Mouse (Mus musculus) bone marrow, adult 2 months (tissue): ENCODE results near the gene Eif4g3.

ENCODE experiments used
- CTCF ChIP-seq: fragments of 200-500 bp; IDR thresholded peaks from 2 replicates; pipeline ENCODE4 v1.5.1; 2011; ENCODE audit warnings: low read length, control low read depth; ENCODE audit not compliant: control insufficient read depth, insufficient read depth
- POLR2A ChIP-seq: fragments of 200-500 bp; IDR thresholded peaks from 2 replicates; pipeline ENCODE4 v1.6.1; 2011; ENCODE audit warnings: low read depth, mild to moderate bottlenecking, control low read depth, low read length, borderline replicate concordance; ENCODE audit not compliant: control insufficient read depth

- no peak for TF ChIP-seq CTCF
- TF ChIP-seq POLR2A, result no peak
Observed at GRCm38 (mm10) chr4:138077663-138078295, 85.0 kb downstream of the Eif4g3 start.
